Mouse (Mus musculus) forebrain, embryonic 16.5 days (tissue): ENCODE results near the gene Spire2. TPM values are rescaled to one million over a fixed set of nuclear protein-coding genes. Genes with fewer than 3 reads are reported as not detected.
A peak's percentile ranks its signal among the peaks of the same experiment; 100 is the strongest.
"Not testable (repeated sequence)": the region's sequence is repeated elsewhere in the genome, so short reads cannot be mapped to it uniquely, and the experiment has no call there.

ENCODE experiments used
- ATAC-seq: fragments of 200-750 bp; cut with Nextera tagmentation; 2 replicates; pipeline ENCODE4 v1.8.0; 2017; ENCODE audit warnings: mild to moderate bottlenecking, moderate library complexity
- H3K27ac ChIP-seq: fragments of 300-500 bp; sonication (generic); 2 replicates; pipeline ENCODE4 v1.5.1; 2014; ENCODE audit warnings: low read length, control low read depth
- H3K27me3 ChIP-seq: fragments of 300-500 bp; sonication (generic); replicated peaks from 2 replicates; pipeline ENCODE4 v1.6.1; 2014; ENCODE audit warnings: low read length; ENCODE audit not compliant: control insufficient read depth, insufficient read depth
- H3K36me3 ChIP-seq: fragments of 300-500 bp; sonication (generic); 2 replicates; pipeline ENCODE4 v1.6.1; 2014; ENCODE audit not compliant: control insufficient read depth, insufficient read depth
- H3K4me1 ChIP-seq: fragments of 300-500 bp; sonication (generic); replicated peaks from 2 replicates; pipeline ENCODE4 v1.6.1; 2014; ENCODE audit warnings: low read length; ENCODE audit not compliant: control insufficient read depth, insufficient read depth
- H3K4me2 ChIP-seq: fragments of 300-500 bp; sonication (generic); 2 replicates; pipeline ENCODE4 v1.6.1; 2014; ENCODE audit warnings: mild to moderate bottlenecking, low read length, control low read depth
- H3K4me3 ChIP-seq: fragments of 300-500 bp; sonication (generic); replicated peaks from 2 replicates; pipeline ENCODE4 v1.5.1; 2014; ENCODE audit warnings: mild to moderate bottlenecking, low read length, control low read depth
- H3K9ac ChIP-seq: fragments of 300-500 bp; sonication (generic); replicated peaks from 2 replicates; pipeline ENCODE4 v1.6.1; 2014; ENCODE audit warnings: low read depth, low read length, control low read depth
- H3K9me3 ChIP-seq: fragments of 300-500 bp; sonication (generic); 2 replicates; pipeline ENCODE4 v1.6.1; 2016; ENCODE audit warnings: low read length; ENCODE audit not compliant: control insufficient read depth
- WGBS: fragments of 180-500 bp; shearing (Covaris S2); extraction: QIAGEN DNeasy Blood & Tissue Kit; methylation state at CpG from one replicate; pipeline ENCODE4 v1.1.7; 2014; 5-methylcytosine and 5-hydroxymethylcytosine counted together
- polyA plus RNA-seq: library from polyadenylated mRNA; unstranded; fragments of >200 nt; fragmentation: Nextera tagmentation; extraction: Ambion mirVana; gene quantifications from 2 replicates; pipeline ENCODE4 v1.2.1, GENCODE M21; 2015

Gene Spire2
- polyA plus RNA-seq, 1 experiment from 2014 or later, result 33.4 TPM

GRCm38 (mm10) chr8:123410049-123410587, 77.6 kb downstream of the Spire2 start:
- no peaks in the 10 kb centered on the region for H3K9me3 ChIP-seq
- peak overlapping the region; percentile 98 for H3K4me2 ChIP-seq
- ATAC-seq, result no peak
- H3K4me3 ChIP-seq, result peak overlapping the region; percentile 92
- H3K4me1 ChIP-seq, result peaks cover 25% of the 10 kb centered on the region
- H3K9ac ChIP-seq, result peak overlapping the region; percentile 97
- H3K27me3 ChIP-seq, result no peaks in the 10 kb centered on the region
- H3K36me3 ChIP-seq, result no peaks in the 10 kb centered on the region
- 18% methylated on average over 8 of the region's 8 CpGs for WGBS
- peak overlapping the region; percentile 98 for H3K27ac ChIP-seq

DNA sequence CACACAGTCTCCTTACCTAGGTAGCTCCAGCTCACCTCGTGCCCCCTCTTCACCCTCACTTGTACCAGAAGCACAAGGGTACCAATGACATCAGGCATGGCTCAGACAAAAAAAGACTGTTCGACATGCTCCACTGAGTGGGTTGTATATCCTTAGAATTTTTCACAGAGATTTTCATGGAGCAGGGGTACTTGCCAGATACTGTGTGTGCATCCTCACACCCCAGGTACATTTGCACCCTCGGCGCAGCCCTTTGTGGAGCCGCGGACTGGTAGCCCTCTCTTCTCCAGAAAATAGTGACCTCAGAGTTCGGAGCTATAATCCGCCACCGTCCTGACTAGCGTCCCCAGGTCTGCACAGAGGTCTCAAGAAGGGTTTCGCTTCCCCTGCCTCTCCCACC, 78.3 kb downstream of the Spire2 start:
- H3K36me3 ChIP-seq, result no peaks in the 10 kb centered on the region
- no peaks in the 10 kb centered on the region for H3K27me3 ChIP-seq
- peaks cover 26% of the 10 kb centered on the region for H3K4me1 ChIP-seq
- peak overlapping the region; percentile 92 for H3K4me3 ChIP-seq
- ATAC-seq, result peak; percentile 0
- peak overlapping the region; percentile 98 for H3K4me2 ChIP-seq
- WGBS, result 2% methylated on average over 11 of the region's 11 CpGs
- peak overlapping the region; percentile 98 for H3K27ac ChIP-seq
- H3K9me3 ChIP-seq, result no peaks in the 10 kb centered on the region
- H3K9ac ChIP-seq, result peak overlapping the region; percentile 97

DNA sequence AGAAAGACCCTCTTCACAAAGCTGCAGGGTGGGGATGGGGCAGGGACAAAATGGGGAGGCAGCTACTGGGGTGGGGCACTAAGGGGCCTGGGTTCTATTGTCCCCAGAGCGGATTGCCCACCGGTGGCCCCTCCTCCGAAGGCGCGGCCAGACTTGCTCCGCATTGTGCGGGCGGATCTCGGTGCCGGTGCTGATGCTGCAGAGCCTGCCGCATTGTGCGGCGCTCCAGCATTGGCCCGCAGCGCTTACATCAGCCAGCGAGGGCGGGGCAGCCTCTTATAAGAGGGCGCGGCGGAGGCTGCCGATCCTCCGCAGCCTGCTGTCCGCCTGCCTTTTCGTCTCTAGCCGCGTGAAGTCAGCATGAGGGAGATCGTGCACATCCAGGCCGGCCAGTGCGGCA, 78.7 kb downstream of the Spire2 start, which contains the start of gene Tubb3:
Tubb3 (plus strand) TSS at position 179 of the 400 bp plus-strand sequence.
- ATAC-seq, result peak; percentile 95
- Histone ChIP-seq H3K9me3 (no peaks in the 10 kb centered on the region), H3K9ac (peak within 1 kb of the TSS; percentile 97), H3K4me3 (peak within 1 kb of the TSS; percentile 92), H3K27me3 (no peaks in the 10 kb centered on the region), H3K27ac (peak within 1 kb of the TSS; percentile 98), H3K4me1 (peaks cover 30% of the 10 kb centered on the region), H3K36me3 (no peaks in the 10 kb centered on the region), H3K4me2 (peak within 1 kb of the TSS; percentile 98)
- under 1% methylated on average over 29 of the region's 29 CpGs for WGBS

GRCm38 (mm10) chr8:123411781-123412327, 79.3 kb downstream of the Spire2 start:
- H3K27me3 ChIP-seq, result no peaks in the 10 kb centered on the region

DNA sequence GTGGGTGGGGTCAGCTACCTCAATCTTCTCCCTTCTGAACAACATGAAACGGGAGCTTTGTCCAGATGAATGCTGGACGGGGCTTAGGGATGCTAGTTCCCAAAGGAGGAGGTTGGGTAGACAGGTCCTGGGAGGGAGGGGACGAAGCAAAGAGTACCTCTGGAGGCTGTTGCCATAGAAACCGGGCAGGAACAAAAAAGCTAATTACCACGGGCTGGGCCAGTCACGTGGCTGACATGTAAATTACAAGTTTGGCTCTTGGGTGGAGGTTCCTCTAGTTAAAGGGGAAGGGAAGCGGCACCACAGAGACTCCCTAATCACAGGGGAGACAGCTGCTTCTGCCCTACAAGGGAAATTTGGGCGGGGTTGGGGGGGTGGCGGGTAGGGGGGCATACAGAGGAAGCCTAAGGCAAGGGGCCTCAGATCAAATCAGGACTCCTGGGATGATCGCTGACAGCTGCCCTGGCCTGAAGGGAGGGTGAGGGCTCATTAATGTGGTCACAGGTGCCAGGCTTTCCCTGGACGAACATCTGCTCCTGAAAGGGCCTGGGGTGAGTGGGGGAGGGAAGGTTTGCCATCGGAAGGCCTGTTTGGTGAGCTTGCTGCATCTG, 80.2 kb downstream of the Spire2 start:
- H3K27ac ChIP-seq, result peak overlapping the region; percentile 98
- peaks cover 36% of the 10 kb centered on the region for H3K4me1 ChIP-seq
- H3K9me3 ChIP-seq, result no peaks in the 10 kb centered on the region
- H3K36me3 ChIP-seq, result no peaks in the 10 kb centered on the region; the same call in none of the 2 replicates
- under 1% methylated on average over 12 of the region's 12 CpGs for WGBS
- peak overlapping the region; percentile 92 for H3K4me3 ChIP-seq
- peak overlapping the region; percentile 97 for H3K9ac ChIP-seq
- peak; percentile 13 for ATAC-seq
- H3K27me3 ChIP-seq, result no peaks in the 10 kb centered on the region
- peak overlapping the region; percentile 98 for H3K4me2 ChIP-seq

More at GRCm38 (mm10) chr8:123411781-123412327, 79.3 kb downstream of the Spire2 start:
- under 1% methylated on average over 16 of the region's 16 CpGs for WGBS
- Histone ChIP-seq H3K4me3 (peak overlapping the region; percentile 92), H3K9ac (peak overlapping the region; percentile 97), H3K4me2 (peak overlapping the region; percentile 98), H3K4me1 (peaks cover 33% of the 10 kb centered on the region), H3K36me3 (no peaks in the 10 kb centered on the region; the same call in 1 of the 2 replicates), H3K27ac (peak overlapping the region; percentile 98), H3K9me3 (no peaks in the 10 kb centered on the region)
- peak; percentile 26 for ATAC-seq

DNA sequence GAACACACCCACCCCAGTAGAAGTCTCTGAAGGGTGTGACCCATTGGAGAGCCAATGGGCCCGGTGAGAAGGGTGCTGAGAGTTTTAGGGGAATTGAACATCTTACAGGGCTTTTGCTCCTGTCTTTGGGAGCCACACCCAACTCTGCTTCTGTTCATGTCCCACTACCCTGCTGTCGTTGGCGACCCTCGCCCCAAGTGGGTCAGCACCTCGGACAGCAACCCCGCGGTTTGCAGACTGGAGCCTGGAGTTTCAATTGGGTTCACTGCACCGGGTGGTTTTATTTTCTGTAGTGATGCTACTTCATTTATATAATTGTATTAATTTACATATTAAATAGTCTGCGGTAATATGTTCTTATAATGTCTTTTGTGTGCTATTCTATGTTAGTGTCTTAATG, 81.7 kb downstream of the Spire2 start:
- Histone ChIP-seq H3K9me3 (no peaks in the 10 kb centered on the region), H3K27me3 (no peaks in the 10 kb centered on the region), H3K9ac (peak overlapping the region; percentile 97), H3K36me3 (peaks cover 12% of the 10 kb centered on the region), H3K4me2 (peak overlapping the region; percentile 98), H3K4me3 (peak overlapping the region; percentile 92), H3K27ac (peak overlapping the region; percentile 49; the same call in 1 of the 2 replicates), H3K4me1 (peaks cover 29% of the 10 kb centered on the region)
- no peak for ATAC-seq
- WGBS, result 10% methylated on average over 9 of the region's 9 CpGs

DNA sequence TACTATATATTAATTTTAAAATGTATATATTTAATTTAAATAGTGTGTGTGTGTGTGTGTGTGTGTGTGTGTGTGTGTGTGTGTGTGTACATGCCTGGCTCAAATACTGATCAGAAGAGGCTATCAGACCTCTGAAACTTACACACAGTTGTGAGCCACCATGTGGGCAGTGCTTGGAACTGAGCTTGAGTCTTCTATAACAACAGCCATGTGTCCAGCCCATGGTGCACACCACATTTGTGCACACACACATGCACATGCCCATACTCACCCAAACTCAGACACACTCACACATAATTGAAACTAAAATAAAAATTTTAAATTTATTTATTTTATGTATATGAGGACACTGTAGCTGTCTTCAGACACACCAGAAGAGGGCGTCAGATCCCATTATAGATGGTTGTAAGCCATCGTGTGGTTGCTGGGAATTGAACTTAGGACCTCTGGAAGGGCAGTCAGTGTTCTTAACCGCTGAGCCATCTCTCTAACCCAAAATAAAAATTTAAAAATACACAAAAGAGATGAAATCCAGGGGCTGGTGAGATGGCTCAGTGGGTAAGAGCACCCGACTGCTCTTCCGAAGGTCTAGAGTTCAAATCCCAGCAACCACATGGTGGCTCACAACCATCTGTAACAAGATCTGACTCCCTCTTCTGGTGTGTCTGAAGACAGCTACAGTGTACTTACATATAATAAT, 82.6 kb downstream of the Spire2 start:
- H3K9me3 ChIP-seq, H3K9ac ChIP-seq, H3K27me3 ChIP-seq, H3K27ac ChIP-seq, ATAC-seq: not testable (repeated sequence)
- peaks cover 19% of the 10 kb centered on the region for H3K36me3 ChIP-seq
- peak overlapping the region; percentile 98 for H3K4me2 ChIP-seq
- H3K4me1 ChIP-seq, result peaks cover 20% of the 10 kb centered on the region
- H3K4me3 ChIP-seq, result peak overlapping the region; percentile 92
- 81% methylated on average over 5 of the region's 5 CpGs for WGBS

DNA sequence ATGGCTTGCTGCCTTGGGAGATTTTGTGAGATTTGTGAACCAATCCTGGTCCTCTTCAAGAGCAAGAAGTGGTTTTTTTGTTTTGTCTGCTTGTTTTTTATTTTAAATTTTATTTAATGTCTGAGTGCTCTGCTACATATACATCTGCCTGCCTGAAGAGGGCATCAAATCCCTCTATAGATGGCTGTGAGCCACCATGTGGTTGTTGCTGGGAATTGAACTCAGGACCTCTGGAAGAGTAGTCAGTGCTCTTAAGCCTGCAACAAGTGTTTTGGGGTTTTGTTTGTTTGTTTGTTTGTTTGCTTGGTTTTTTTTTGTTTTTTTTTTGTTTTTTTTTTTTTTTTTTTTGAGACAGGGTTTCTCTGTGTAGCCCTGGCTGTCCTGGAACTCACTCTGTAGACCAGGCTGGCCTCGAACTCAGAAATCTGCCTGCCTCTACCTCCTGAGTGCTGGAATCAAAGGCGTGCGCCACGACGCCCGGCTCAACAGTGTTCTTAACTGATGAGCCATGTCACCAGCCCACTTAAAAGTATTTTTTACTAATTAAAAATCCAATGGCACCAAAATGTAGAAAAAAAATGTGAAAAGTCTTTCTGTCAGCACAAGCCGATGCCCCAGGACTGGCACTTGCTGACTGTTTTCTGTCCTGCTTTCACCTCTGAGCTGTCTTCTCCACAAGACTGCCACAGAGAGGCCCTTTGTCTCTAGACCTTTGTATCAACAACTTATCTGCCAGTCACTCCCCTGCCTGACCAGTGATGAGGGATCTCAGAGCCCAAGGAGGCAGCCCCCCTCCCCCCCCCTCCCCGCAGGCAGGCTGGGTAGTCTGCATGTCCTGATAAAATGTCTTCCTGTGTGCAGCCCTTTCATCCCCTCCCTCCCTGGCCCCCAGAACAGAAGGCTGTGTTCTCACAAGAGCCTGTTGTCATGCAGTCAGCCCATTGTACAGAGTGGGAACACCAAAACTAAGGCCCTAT, 83.7 kb downstream of the Spire2 start:
- Histone ChIP-seq H3K4me2 (peak overlapping the region; percentile 47), H3K27ac (no peak overlapping the region), H3K9me3 (no peaks in the 10 kb centered on the region), H3K4me3 (peak overlapping the region; percentile 26), H3K9ac (no peak overlapping the region), H3K4me1 (peaks cover 19% of the 10 kb centered on the region), H3K27me3 (no peaks in the 10 kb centered on the region), H3K36me3 (peaks cover 26% of the 10 kb centered on the region)
- WGBS, result 75% methylated on average over 8 of the region's 8 CpGs
- no peak for ATAC-seq
